Mouse (Mus musculus) lung, adult 2 months (tissue): ENCODE measurements around the gene Adipor2.
A peak's percentile ranks its signal among the peaks of the same experiment; 100 is the strongest.

Experiments
- CTCF ChIP-seq: fragments of 200-500 bp; IDR thresholded peaks from 2 replicates; pipeline ENCODE4 v1.5.1; 2011; ENCODE audit warnings: mild to moderate bottlenecking, low read length, control low read depth; ENCODE audit not compliant: insufficient read depth
- POLR2A ChIP-seq: fragments of 200-500 bp; IDR thresholded peaks from 2 replicates; pipeline ENCODE4 v1.6.1; 2011; ENCODE audit warnings: low read depth, mild to moderate bottlenecking, control low read depth, low read length, borderline replicate concordance; ENCODE audit errors: extremely low read depth

DNA sequence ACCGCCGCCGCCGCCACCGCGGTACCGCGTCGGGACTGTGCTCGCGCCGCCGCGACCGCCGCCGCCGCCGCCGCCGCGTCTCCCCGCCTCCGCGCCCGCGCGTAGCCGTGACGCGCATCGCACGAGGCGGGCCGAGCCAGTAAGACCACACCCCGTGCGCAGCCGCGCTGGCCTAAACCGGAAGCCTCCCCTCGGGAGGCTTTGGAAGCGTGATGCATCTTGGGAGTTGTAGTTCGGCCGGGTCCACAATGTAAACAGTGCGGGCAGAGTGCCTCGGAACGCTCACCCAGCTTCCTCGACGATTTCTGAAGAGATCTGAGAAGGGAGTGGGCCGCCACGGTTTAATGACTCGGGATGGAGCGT lies 28.9 kb downstream of the Adipor2 start:
- TF ChIP-seq CTCF (no peak), POLR2A (peak; percentile 93; the same call in 1 of the 2 replicates)
